23 mouse cellular contexts compared by ENCODE assay signal in genomic region chr19:41282718-41283117, GRCm38 (mm10). TPM values are rescaled to one million over a fixed set of nuclear protein-coding genes. Genes with fewer than 3 reads are reported as not detected.
DNase-seq lines count a peak whose midpoint lies in the region; ATAC-seq lines count a peak whose summit lies in the region.
"Had no signal": no experiment of that assay in that cellular context is flagged by ENCODE, and none has a peak within 500 bp of the region (broad histone marks: within the 10 kb centered on the region; RNA-seq: fewer than 3 reads in every experiment).

No protein-coding gene starts in this region.

- DNase-seq in heart, postnatal 4 days, result no peak
- DNase-seq in 416B (ENCODE audit: low read depth), result peak; percentile 87
- no peak for DNase-seq in layer of hippocampus, postnatal 14 days (ENCODE audit: low spot score in 2 of 2)
- no peak for DNase-seq in cerebellum, adult 18-20 months
- DNase-seq: adrenal gland, postnatal 10 days; B cell, adult 2 months; cerebellum, adult 8-10 months; cerebellum, postnatal 36 days; kidney, adult 9 months; kidney, postnatal 14 days; lung, adult 2 months; lung, postnatal 14 days; right cerebral cortex, postnatal 25 days; thymus, postnatal 14 days had no signal

- WGBS in heart, embryonic 14.5 days, result 62% methylated on average over 5 of the region's 5 CpGs

- no peak overlapping the region for H3K27ac ChIP-seq in heart, embryonic 14.5 days (replicated peaks in 1 of 2; ENCODE audit: control insufficient read depth in 1 of 2, insufficient read depth in 1 of 2, low read depth in 2 of 2, low read length in 2 of 2)
- H3K27ac ChIP-seq: forebrain, embryonic 15.5 days; hindbrain, embryonic 15.5 days; intestine, embryonic 15.5 days; limb, embryonic 12.5 days; neural tube, embryonic 12.5 days had no signal

- ATAC-seq in heart, embryonic 14.5 days (ENCODE audit: insufficient number of reproducible peaks, insufficient read depth, low FRiP score, low read depth), result no peak
- ATAC-seq in common myeloid progenitor, adult 5-6 weeks (replicated peaks; ENCODE audit: low read depth, poor library complexity, severe bottlenecking), result peak; percentile 71
- ATAC-seq in megakaryocyte progenitor cell, adult 5-6 weeks (replicated peaks; ENCODE audit: poor library complexity), result peak; percentile 68
- ATAC-seq: forebrain, embryonic 15.5 days; intestine, embryonic 15.5 days had no signal

- peaks cover 13 to 14% of the 10 kb centered on the region in 2 experiments for H3K4me1 ChIP-seq in heart, embryonic 14.5 days (ENCODE audit: control insufficient read depth in 2 of 2, insufficient read depth in 2 of 2, low read length in 2 of 2)
- H3K4me1 ChIP-seq: forebrain, embryonic 15.5 days; neural tube, embryonic 12.5 days had no signal

- H3K36me3 ChIP-seq in heart, embryonic 14.5 days (ENCODE audit: control insufficient read depth, insufficient read depth, low read length), result no peaks in the 10 kb centered on the region
- H3K36me3 ChIP-seq: forebrain, embryonic 15.5 days; hindbrain, embryonic 15.5 days; intestine, embryonic 15.5 days; limb, embryonic 12.5 days; neural tube, embryonic 12.5 days had no signal

- H3K4me3 ChIP-seq in heart, embryonic 14.5 days (ENCODE audit: control insufficient read depth in 1 of 2, insufficient read depth in 1 of 2, low read depth in 1 of 2, low read length in 2 of 2), result no peak overlapping the region
- H3K4me3 ChIP-seq: forebrain, embryonic 15.5 days; hindbrain, embryonic 15.5 days; intestine, embryonic 15.5 days; limb, embryonic 12.5 days; neural tube, embryonic 12.5 days had no signal

- no peaks in the 10 kb centered on the region for H3K9me3 ChIP-seq in heart, embryonic 14.5 days (ENCODE audit: control insufficient read depth, low read length)
- H3K9me3 ChIP-seq: forebrain, embryonic 15.5 days; hindbrain, embryonic 15.5 days; intestine, embryonic 15.5 days; limb, embryonic 12.5 days; neural tube, embryonic 12.5 days had no signal

- peaks cover 4% of the 10 kb centered on the region; the same call in 1 of the 2 replicates for H3K27me3 ChIP-seq in heart, embryonic 14.5 days (ENCODE audit: control insufficient read depth, insufficient read depth, low read length)
- H3K27me3 ChIP-seq: forebrain, embryonic 15.5 days; hindbrain, embryonic 15.5 days; intestine, embryonic 15.5 days; neural tube, embryonic 12.5 days had no signal

- peak overlapping the region; percentile 37 for H3K4me2 ChIP-seq in heart, embryonic 14.5 days (ENCODE audit: low read length)
- H3K4me2 ChIP-seq: forebrain, embryonic 15.5 days; hindbrain, embryonic 15.5 days; intestine, embryonic 15.5 days; limb, embryonic 12.5 days; liver, embryonic 11.5 days; neural tube, embryonic 12.5 days had no signal

- no peak overlapping the region for H3K9ac ChIP-seq in heart, embryonic 14.5 days (ENCODE audit: low read length)
- H3K9ac ChIP-seq: forebrain, embryonic 15.5 days; hindbrain, embryonic 15.5 days; intestine, embryonic 15.5 days; limb, embryonic 12.5 days; neural tube, embryonic 12.5 days had no signal

RNA-seq across cellular contexts. Expression of gene Tm9sf3, which starts 18.9 kb away (rescaled TPM):
- 111 and 119 TPM in 2 replicates for polyA plus RNA-seq in heart, embryonic 14.5 days (2014; fragmentation: Nextera tagmentation; extraction: Ambion mirVana)
- total RNA-seq in heart, postnatal 4 days (2021), result 100 to 1,000 TPM; 119 TPM
- 243 and 265 TPM in 2 replicates for total RNA-seq in common myeloid progenitor, adult 5-6 weeks (2017)
- 167 and 198 TPM in 2 replicates for total RNA-seq in megakaryocyte progenitor cell, adult 5-6 weeks (2015)
- 280 and 301 TPM in 2 replicates for total RNA-seq in megakaryocyte progenitor cell, adult 5-6 weeks (2017)
- 100 to 1,000 TPM; 130 to 136 TPM for total RNA-seq in layer of hippocampus, postnatal 14 days (2021)
